Mouse (Mus musculus) liver, embryonic 14.5 days (tissue): ENCODE results near the gene Polr1d.

Source experiments
- CTCF ChIP-seq: IDR thresholded peaks from 2 replicates; pipeline ENCODE4 v1.5.1; 2016; ENCODE audit warnings: antibody characterized with exemption, low read depth, control low read depth
- EP300 ChIP-seq: IDR thresholded peaks from 2 replicates; pipeline ENCODE4 v1.6.1; 2016; ENCODE audit warnings: antibody characterized with exemption, low read depth

DNA sequence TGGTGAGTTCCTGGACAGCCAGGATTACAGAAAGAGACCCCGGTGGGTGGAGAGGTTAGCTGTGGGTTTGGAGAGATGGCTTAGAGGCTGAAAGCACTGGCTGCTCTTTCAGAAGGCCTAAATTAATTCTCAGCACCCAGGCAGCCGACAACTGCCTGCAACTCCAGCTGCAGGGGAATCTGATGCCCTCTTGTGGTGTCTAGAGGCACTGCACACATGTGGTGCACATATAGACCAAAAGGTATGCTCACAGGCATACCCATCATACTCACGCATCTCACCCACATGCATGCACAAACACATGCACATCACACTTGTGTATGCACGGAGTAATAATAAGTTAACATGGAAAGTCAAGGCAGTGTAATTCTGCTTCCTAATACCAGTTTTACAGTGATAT, 38.8 kb downstream of the Polr1d start:
- TF ChIP-seq CTCF (peak; percentile 58), EP300 (no peak)
